Mouse (Mus musculus) retina, adult 2 months (tissue): ENCODE measurements around the gene Stk17b.

Experiments used
- DNase-seq: peaks from one replicate; pipeline ENCODE4 v3.0.0-alpha.2; 2012; ENCODE audit warnings: low read depth, low spot score

Gene Stk17b

DNA sequence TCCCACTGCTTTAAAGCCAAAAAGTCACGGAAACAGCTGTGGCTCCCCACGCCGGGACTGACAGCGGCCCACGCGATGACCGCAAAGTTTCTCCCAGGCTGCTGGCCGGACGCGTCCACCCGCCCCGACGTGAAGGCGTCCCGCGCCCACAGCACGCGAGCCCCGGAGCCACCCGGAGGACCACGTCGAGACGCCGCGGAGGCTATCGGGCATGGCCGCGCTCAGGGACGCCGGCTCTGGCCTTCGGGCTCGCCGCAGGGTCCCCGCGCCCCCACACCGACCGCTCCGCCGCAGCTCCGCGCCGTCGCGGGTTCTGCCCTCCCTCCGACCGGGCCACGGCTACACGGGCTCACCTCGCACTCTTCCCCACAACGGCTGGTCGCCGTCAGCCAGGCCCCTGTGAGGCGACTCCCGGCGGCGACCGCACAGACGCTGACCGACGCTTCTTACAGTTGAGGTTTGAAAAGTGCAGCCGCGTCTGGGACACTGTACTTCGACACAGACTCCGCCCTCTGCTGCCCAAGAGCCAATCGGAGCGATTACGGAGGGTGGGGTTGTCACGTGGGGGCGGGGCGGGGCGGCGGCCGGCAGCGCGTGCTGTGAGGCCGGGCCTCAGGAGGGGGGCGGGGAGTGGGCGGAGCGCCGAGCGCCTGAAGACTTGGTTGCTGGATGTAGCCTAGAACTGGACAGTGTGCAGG, at the start of gene Stk17b:
Stk17b (minus strand) TSS at position 504 of the 698 bp plus-strand sequence.
- peak; percentile 78 for DNase-seq

DNA sequence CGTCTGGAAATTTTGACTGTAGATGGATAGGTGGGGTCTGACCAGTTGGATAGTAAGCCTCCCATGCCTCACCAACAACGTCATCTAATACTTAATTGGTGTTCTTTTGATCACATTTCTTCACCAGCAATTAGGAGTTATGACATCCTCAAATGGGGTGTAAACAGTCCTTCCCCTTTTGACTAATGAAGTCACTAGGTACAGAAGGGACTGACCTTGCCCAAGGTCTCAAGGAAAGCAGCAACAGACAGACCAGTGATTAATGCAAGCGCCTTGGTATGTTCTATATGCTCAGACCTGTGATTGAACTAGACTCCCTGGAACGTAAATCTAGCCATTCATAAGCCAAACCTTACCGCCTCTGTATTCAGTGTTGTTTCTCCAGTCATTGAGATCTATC, 45.3 kb upstream of the Stk17b start:
- DNase-seq: no peak

DNA sequence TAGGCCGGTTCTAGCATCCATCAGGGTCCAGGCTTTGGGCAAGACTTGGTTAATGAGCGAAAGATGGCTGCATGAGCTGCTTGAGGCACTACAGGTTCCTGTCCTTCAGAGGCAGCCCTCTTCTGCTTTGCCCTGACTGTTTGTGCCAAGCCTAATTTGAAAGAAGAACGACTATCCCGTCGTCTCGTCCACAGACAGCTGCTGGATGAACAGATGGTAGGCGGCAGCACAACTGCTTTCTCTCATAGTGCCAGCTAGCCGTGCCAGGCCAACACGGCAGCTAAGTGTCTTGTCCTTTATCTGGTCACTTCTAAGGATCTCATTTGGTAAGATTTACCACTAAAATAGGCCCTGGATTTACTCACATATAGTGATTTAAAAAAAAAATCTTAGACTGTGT, 44.1 kb upstream of the Stk17b start:
- DNase-seq: no peak

- DNase-seq: no peak
Measured at GRCm38 (mm10) chr1:53824446-53825337, 39.7 kb upstream of the Stk17b start.

- DNase-seq: peak; percentile 6
Measured at GRCm38 (mm10) chr1:53823687-53824445, 38.8 kb upstream of the Stk17b start.

GRCm38 (mm10) chr1:53821983-53822382, 37.0 kb upstream of the Stk17b start:
- no peak for DNase-seq

DNA sequence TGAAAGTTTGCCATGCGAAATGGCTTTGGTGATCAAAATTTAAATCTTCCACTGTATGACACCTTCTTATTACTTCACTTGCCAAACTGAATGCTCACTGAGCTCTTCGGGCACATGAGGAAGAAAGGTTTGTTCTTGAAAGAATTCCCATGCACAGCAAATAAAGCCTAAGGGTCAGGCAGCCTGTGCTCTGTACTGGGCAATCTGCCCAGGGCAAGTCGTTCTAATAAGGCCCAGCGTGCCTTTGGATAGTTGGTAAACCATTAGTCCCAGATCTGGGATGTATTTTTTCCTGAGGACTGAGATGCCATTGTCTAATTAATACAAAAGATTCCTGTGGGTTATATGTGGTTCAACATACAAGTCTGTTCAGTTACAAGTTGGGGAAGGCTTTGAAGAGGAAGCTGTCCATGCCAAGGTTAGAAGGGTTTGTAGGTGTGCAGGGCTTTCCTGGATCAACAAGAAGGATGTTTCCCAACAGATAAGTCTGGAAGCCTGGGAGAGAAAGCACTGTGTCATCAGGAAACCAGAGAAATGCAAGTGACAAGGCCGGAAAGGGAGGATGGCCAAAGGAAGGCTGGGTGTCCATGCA, 35.1 kb upstream of the Stk17b start:
- no peak for DNase-seq

- DNase-seq: no peak
Measured at GRCm38 (mm10) chr1:53818072-53818862, 33.2 kb upstream of the Stk17b start.

GRCm38 (mm10) chr1:53816353-53816752, 31.3 kb upstream of the Stk17b start:
- DNase-seq: no peak

- no peak for DNase-seq
Measured at GRCm38 (mm10) chr1:53814077-53814705, 29.2 kb upstream of the Stk17b start.

DNA sequence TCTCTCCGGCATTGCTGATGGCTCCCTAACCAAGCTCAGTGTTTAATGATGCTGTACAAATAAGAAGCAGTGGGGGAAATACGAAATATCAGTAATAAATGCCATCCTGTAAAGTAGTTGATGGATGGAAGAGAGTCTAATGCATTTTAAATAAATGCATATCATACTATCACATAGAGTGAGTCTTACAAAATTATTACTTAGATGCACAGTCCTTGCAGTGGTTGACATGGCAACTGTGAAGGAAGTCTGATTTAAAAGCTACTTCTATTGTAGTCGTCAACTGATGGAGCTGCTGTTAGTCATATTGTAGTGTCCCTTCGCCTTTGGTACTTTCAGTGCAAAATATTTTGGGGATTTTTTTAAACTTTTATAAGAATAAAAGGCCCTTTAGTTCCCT, 26.9 kb upstream of the Stk17b start:
- DNase-seq: no peak

- DNase-seq: no peak
Measured at GRCm38 (mm10) chr1:53808229-53808628, 23.2 kb upstream of the Stk17b start.

DNA sequence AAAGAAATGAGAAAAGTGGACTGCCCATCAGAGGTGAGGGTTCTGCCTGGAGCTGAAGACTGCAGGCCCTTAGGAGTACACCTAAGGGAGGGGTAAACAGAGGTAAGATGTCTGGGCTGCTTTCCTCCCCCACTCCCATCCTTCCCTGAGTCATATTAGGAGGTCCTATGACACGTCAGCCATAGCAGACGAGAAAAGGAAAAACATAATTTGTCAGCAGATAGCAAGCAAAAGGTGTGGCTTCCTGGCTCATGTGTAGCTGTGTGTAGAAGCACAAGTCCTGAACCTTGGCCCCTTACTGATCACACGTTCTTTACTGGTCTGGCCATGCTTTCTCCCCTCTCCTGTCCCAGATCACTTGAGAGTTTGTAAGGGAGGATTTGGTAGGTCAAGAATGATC, 12.8 kb upstream of the Stk17b start:
- DNase-seq: no peak

- DNase-seq: no peak
Measured at GRCm38 (mm10) chr1:53797074-53797473, 12.1 kb upstream of the Stk17b start.

DNA sequence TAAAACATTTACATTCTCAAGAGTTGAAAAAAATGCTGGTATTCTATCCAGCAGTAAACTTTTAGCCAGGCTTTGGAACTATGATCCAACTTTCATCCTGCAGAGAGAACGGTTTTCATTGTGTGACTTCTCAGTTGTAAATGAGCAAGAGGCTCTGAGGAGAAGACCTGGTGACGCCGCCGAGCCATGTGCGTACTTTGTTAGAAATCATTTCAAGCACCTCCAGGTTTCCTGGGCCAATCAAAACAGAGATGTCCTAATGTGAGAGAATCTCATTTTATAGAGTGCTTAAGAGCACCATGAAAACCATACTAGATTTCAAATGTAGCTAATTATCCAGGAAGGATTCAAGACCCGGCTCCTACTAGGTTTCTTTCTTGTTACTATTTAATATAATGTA, 11.2 kb upstream of the Stk17b start:
- no peak for DNase-seq

DNA sequence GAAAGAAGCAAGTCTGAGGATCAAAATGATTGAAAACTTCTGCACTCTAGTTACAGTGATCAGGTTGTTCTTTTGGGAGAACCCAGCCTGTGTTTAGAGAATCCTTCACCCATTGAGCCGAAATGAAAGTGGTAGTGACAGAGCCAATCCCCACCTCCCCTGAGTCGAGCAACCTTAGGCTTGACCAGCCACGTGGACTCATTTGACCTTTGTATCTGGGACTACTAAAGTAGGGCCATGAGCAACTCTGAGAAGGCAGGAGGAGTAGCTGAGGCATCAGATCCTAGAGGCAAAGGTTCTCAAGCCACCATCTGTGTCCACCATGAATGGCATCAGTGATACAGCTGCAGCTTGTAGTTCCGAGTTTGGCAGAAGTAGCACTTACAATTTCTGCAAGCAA, 10.6 kb upstream of the Stk17b start:
- DNase-seq: no peak

DNA sequence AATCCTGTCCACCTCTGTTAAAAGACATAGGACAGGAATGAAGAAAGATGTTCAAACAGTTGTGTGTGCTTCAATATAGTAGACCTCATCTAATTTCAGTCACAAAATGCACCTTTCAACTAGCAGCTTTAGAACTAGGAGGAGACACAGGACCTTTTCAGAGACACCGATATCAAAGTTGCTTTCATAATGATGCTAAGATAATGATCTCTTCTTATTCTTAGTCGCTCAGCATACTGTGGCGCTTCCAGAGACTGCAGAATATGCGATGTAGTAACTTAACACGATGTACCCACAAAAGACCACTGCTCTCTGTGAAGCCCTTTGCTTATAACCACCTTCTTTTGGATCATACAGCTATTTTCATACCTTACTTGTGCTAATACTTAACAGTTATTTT, 10.1 kb upstream of the Stk17b start:
- no peak for DNase-seq

DNA sequence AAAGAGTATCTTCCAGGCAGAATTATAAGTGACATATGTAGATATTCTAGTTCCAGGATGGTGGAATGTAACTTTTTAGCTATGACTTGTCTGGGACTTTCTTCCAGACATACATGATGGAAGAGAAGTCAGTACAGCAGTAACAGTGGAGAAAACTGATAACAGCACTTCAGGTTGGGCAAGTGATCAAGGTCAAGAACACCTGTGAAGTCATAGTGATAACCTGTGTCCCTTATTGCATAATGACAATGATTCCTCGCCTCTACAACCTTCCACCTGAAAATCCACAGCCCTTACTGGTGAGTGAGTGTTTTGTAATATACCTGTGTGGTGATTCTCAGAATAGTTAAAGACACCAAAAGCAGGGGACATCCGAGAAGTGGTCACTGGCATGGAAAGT, 9.3 kb upstream of the Stk17b start:
- DNase-seq: no peak

GRCm38 (mm10) chr1:53791343-53791742, 6.3 kb upstream of the Stk17b start:
- no peak for DNase-seq

GRCm38 (mm10) chr1:53784291-53784720, 718 bp downstream of the Stk17b start:
- DNase-seq: no peak
